In genomic region chr3:152089178-152089577, GRCm38 (mm10) we compare ENCODE assay signal across 10 mouse cellular contexts.
DNase-seq lines count a peak whose midpoint lies in the region; ATAC-seq and TF ChIP-seq lines count a peak whose summit lies in the region.
"Had no signal": no experiment of that assay in that cellular context is flagged by ENCODE, and none has a peak within 500 bp of the region (broad histone marks: within the 10 kb centered on the region; RNA-seq: fewer than 3 reads in every experiment).

No protein-coding gene starts in this region.

- TF ChIP-seq CTCF in C2C12 (IDR thresholded peaks at IDR 0.05; ENCODE audit: control insufficient read depth, insufficient read depth, insufficient read length), result peak; percentile 42

- no peaks in the 10 kb centered on the region for H3K79me3 ChIP-seq in C2C12 (ENCODE audit: low read depth)

- no peak overlapping the region for H3K27ac ChIP-seq in heart, embryonic 12.5 days (ENCODE audit: poor library complexity, severe bottlenecking)
- no peak overlapping the region for H3K27ac ChIP-seq in forebrain, embryonic 15.5 days (replicated peaks)
- no peak overlapping the region for H3K27ac ChIP-seq in kidney, embryonic 15.5 days
- H3K27ac ChIP-seq in midbrain, embryonic 12.5 days (replicated peaks), result no peak overlapping the region
- H3K27ac ChIP-seq: embryonic facial prominence, embryonic 12.5 days; macrophage had no signal

- no peak overlapping the region for H3K9ac ChIP-seq in heart, embryonic 12.5 days
- no peak overlapping the region for H3K9ac ChIP-seq in forebrain, embryonic 15.5 days (replicated peaks)
- H3K9ac ChIP-seq in kidney, embryonic 15.5 days, result no peak overlapping the region
- no peak overlapping the region for H3K9ac ChIP-seq in midbrain, embryonic 12.5 days (replicated peaks)
- H3K9ac ChIP-seq: embryonic facial prominence, embryonic 12.5 days had no signal

- no peaks in the 10 kb centered on the region for H3K36me3 ChIP-seq in heart, embryonic 12.5 days
- no peaks in the 10 kb centered on the region for H3K36me3 ChIP-seq in C2C12 (ENCODE audit: control insufficient read depth, insufficient read depth)
- no peaks in the 10 kb centered on the region for H3K36me3 ChIP-seq in forebrain, embryonic 15.5 days
- no peaks in the 10 kb centered on the region for H3K36me3 ChIP-seq in kidney, embryonic 15.5 days
- no peaks in the 10 kb centered on the region for H3K36me3 ChIP-seq in midbrain, embryonic 12.5 days
- H3K36me3 ChIP-seq: embryonic facial prominence, embryonic 12.5 days had no signal

- no peak overlapping the region for H3K4me2 ChIP-seq in heart, embryonic 12.5 days
- H3K4me2 ChIP-seq in forebrain, embryonic 15.5 days (replicated peaks), result no peak overlapping the region
- peak overlapping the region; percentile 33; the same call in 1 of the 2 replicates for H3K4me2 ChIP-seq in kidney, embryonic 15.5 days
- no peak overlapping the region for H3K4me2 ChIP-seq in midbrain, embryonic 12.5 days (replicated peaks)
- H3K4me2 ChIP-seq: embryonic facial prominence, embryonic 12.5 days had no signal

- peak; percentile 28 for DNase-seq in heart, adult 8-10 months (ENCODE audit: low spot score)
- peak; percentile 63 for DNase-seq in ZHBTc4 (ENCODE audit: low read depth, low spot score)
- no peak for DNase-seq in yolk sac, embryonic 10.5 days (ENCODE audit: low spot score)

- H3K4me1 ChIP-seq in heart, embryonic 12.5 days (replicated peaks), result no peaks in the 10 kb centered on the region
- no peaks in the 10 kb centered on the region for H3K4me1 ChIP-seq in forebrain, embryonic 15.5 days
- 0 out of 2 replicates have a peak, but pooled peaks cover 3% of the 10 kb centered on the region for H3K4me1 ChIP-seq in kidney, embryonic 15.5 days
- no peaks in the 10 kb centered on the region for H3K4me1 ChIP-seq in midbrain, embryonic 12.5 days
- H3K4me1 ChIP-seq: embryonic facial prominence, embryonic 12.5 days had no signal

- WGBS in heart, embryonic 12.5 days, result 3% methylated on average over 4 of the region's 4 CpGs
- WGBS in forebrain, embryonic 15.5 days, result 6% methylated on average over 4 of the region's 4 CpGs
- under 1% methylated on average over 4 of the region's 4 CpGs for WGBS in kidney, embryonic 15.5 days
- 8% methylated on average over 4 of the region's 4 CpGs for WGBS in midbrain, embryonic 12.5 days

- H3K4me3 ChIP-seq in heart, embryonic 12.5 days, result no peak overlapping the region
- no peak overlapping the region for H3K4me3 ChIP-seq in C2C12 (ENCODE audit: insufficient read depth, poor library complexity, severe bottlenecking)
- H3K4me3 ChIP-seq in forebrain, embryonic 15.5 days, result no peak overlapping the region
- no peak overlapping the region for H3K4me3 ChIP-seq in kidney, embryonic 15.5 days (replicated peaks)
- H3K4me3 ChIP-seq in midbrain, embryonic 12.5 days, result no peak overlapping the region
- H3K4me3 ChIP-seq: embryonic facial prominence, embryonic 12.5 days had no signal

- no peak for ATAC-seq in heart, embryonic 12.5 days (ENCODE audit: insufficient number of reproducible peaks, low FRiP score)
- 0 out of 2 replicates have a peak, but pooled peaks have one; percentile 18 for ATAC-seq in forebrain, embryonic 15.5 days (replicated peaks)
- peak; percentile 64 for ATAC-seq in kidney, embryonic 15.5 days (replicated peaks; ENCODE audit: low FRiP score)
- peak; percentile 60; the same call in 1 of the 2 replicates for ATAC-seq in midbrain, embryonic 12.5 days (ENCODE audit: low FRiP score, low read depth)

- H3K27me3 ChIP-seq in heart, embryonic 12.5 days (replicated peaks), result 0 out of 2 replicates have a peak, but pooled peaks cover 1% of the 10 kb centered on the region
- H3K27me3 ChIP-seq in C2C12 (ENCODE audit: control insufficient read depth, insufficient read depth, insufficient read length), result no peaks in the 10 kb centered on the region
- H3K27me3 ChIP-seq in forebrain, embryonic 15.5 days, result no peaks in the 10 kb centered on the region
- H3K27me3 ChIP-seq in kidney, embryonic 15.5 days, result 0 out of 2 replicates have a peak, but pooled peaks cover 7% of the 10 kb centered on the region
- no peaks in the 10 kb centered on the region for H3K27me3 ChIP-seq in midbrain, embryonic 12.5 days
- H3K27me3 ChIP-seq: embryonic facial prominence, embryonic 12.5 days had no signal

- no peak overlapping the region for H3ac ChIP-seq in C2C12 (ENCODE audit: control insufficient read depth, insufficient read length, low read depth)

- H3K79me2 ChIP-seq in C2C12 (ENCODE audit: control insufficient read depth, insufficient read depth), result no peaks in the 10 kb centered on the region

- no peaks in the 10 kb centered on the region for H3K9me3 ChIP-seq in heart, embryonic 12.5 days (replicated peaks)
- no peaks in the 10 kb centered on the region for H3K9me3 ChIP-seq in forebrain, embryonic 15.5 days
- H3K9me3 ChIP-seq in kidney, embryonic 15.5 days (replicated peaks), result no peaks in the 10 kb centered on the region
- no peaks in the 10 kb centered on the region for H3K9me3 ChIP-seq in midbrain, embryonic 12.5 days
- H3K9me3 ChIP-seq: embryonic facial prominence, embryonic 12.5 days had no signal

TF ChIP-seq in C2C12, 6 proteins besides CTCF, POLR2A, EP300 and RAD21:
- TF ChIP-seq MYOG (IDR thresholded peaks at IDR 0.05; ENCODE audit: control insufficient read depth, extremely low read depth, insufficient read length), result no peak
TF ChIP-seq in C2C12: peak in this region for 0.
